ENCODE assay signal across 25 mouse cellular contexts in the genomic region with DNA sequence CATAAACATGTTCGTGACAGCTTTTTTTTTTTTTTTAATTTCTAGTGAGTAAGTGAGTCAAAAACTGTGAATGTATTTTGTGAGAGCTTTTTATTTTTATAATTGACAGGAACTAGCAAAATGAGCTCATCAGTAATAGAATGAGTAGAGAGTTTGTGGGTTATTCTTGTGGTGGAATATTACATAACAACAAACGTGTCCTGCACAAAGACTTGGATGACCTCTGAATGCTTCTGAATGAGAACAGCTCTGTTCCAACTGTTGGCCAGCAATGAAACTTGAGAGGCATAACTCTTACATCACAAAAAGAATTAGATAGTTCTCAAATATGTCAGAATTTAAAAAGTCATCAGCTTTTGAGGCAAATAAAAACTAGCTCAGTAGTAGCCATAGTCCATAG. TPM values are rescaled to one million over a fixed set of nuclear protein-coding genes. Genes with fewer than 3 reads are reported as not detected.
"Had no signal": no experiment of that assay in that cellular context is flagged by ENCODE, and none has a peak within 500 bp of the region (broad histone marks: within the 10 kb centered on the region; RNA-seq: fewer than 3 reads in every experiment).

No protein-coding gene starts in this region.

- H3K4me1 ChIP-seq: hindbrain, embryonic 10.5 days; hindbrain, embryonic 12.5 days; intestine, embryonic 15.5 days; limb, embryonic 13.5 days; limb, embryonic 15.5 days; liver, embryonic 12.5 days had no signal

- H3K27me3 ChIP-seq: hindbrain, embryonic 12.5 days; intestine, embryonic 15.5 days; limb, embryonic 15.5 days; liver, embryonic 12.5 days had no signal

- H3K9me3 ChIP-seq: hindbrain, embryonic 10.5 days; hindbrain, embryonic 12.5 days; intestine, embryonic 15.5 days; limb, embryonic 13.5 days; limb, embryonic 15.5 days; liver, embryonic 12.5 days had no signal

- ATAC-seq: hindbrain, embryonic 16.5 days; inflammation-experienced regulatory T-cells, adult 6 months; intestine, embryonic 15.5 days; intestine, postnatal 0 days; liver, embryonic 12.5 days had no signal

- H3K36me3 ChIP-seq: hindbrain, embryonic 10.5 days; hindbrain, embryonic 12.5 days; intestine, embryonic 15.5 days; limb, embryonic 13.5 days; limb, embryonic 15.5 days; liver, embryonic 12.5 days had no signal

- H3K27ac ChIP-seq: heart, adult 2 months; hindbrain, embryonic 10.5 days; hindbrain, embryonic 12.5 days; hindbrain, embryonic 14.5 days; intestine, embryonic 15.5 days; layer of hippocampus, adult 2 months; left cerebral cortex, adult 2 months; limb, embryonic 13.5 days; limb, embryonic 15.5 days; liver, embryonic 12.5 days; liver, embryonic 14.5 days had no signal

- H3K9ac ChIP-seq: hindbrain, embryonic 12.5 days; hindbrain, embryonic 14.5 days; intestine, embryonic 15.5 days; limb, embryonic 13.5 days; limb, embryonic 15.5 days; liver, embryonic 12.5 days; liver, embryonic 14.5 days had no signal

- DNase-seq: gastrocnemius, postnatal 25 days; heart, adult 11 months; heart, adult 2 months; heart, postnatal 10 days; heart, postnatal 4 days; kidney, adult 18-20 months; kidney, adult 8-10 months; kidney, postnatal 10 days; kidney, postnatal 25 days; kidney, postnatal 4 days had no signal

- H3K4me2 ChIP-seq: heart, embryonic 11.5 days; hindbrain, embryonic 12.5 days; hindbrain, embryonic 14.5 days; intestine, embryonic 15.5 days; limb, embryonic 13.5 days; limb, embryonic 15.5 days; liver, embryonic 12.5 days had no signal

- H3K4me3 ChIP-seq: heart, adult 2 months; hindbrain, embryonic 10.5 days; hindbrain, embryonic 12.5 days; intestine, embryonic 15.5 days; layer of hippocampus, adult 2 months; left cerebral cortex, adult 2 months; limb, embryonic 13.5 days; limb, embryonic 15.5 days; liver, embryonic 12.5 days had no signal

RNA-seq across cellular contexts. Expression of a gene that starts 40.7 kb away (rescaled TPM):
- total RNA-seq: liver, adult 2 months had no signal
- polyA plus RNA-seq: inflammation-experienced regulatory T-cells, adult 6 months; liver, adult 2 months had no signal
